Mouse (Mus musculus): ENCODE measurements around the gene Ankrd50. TPM values are rescaled to one million over a fixed set of nuclear protein-coding genes. Genes with fewer than 3 reads are reported as not detected.

Ankrd50 gene
- 16.4 and 17.5 TPM in 2 replicates for polyA plus RNA-seq (2015; fragmentation: Nextera tagmentation; extraction: Ambion mirVana)

- Histone ChIP-seq H3K36me3 (peaks cover 7% of the 10 kb centered on the region; the same call in 1 of the 2 replicates), H3K4me1 (peaks cover 37% of the 10 kb centered on the region), H3K27ac (replicated peaks) (peak within 1 kb of the TSS; percentile 92), H3K4me3 (replicated peaks) (peak within 1 kb of the TSS; percentile 83), H3K4me2 (peak within 1 kb of the TSS; percentile 84), H3K9ac (replicated peaks) (peak within 1 kb of the TSS; percentile 97), H3K9me3 (replicated peaks) (no peaks in the 10 kb centered on the region), H3K27me3 (replicated peaks) (no peaks in the 10 kb centered on the region; the same call in 1 of the 2 replicates)
- 0% methylated on average over 67 of the region's 81 CpGs for WGBS
- peak; percentile 98 for ATAC-seq (ENCODE audit: low FRiP score)
These were observed at the start of gene Ankrd50 for GRCm38 (mm10) chr3:38484191-38485106. TSS of gene Ankrd50 (minus strand) at chr3:38484844.

GRCm38 (mm10) chr3:38534245-38534644 is 49.6 kb upstream of the Ankrd50 start:
- Histone ChIP-seq H3K9ac (replicated peaks) (no peak overlapping the region), H3K27me3 (replicated peaks) (no peaks in the 10 kb centered on the region)
- 88% methylated on average over 6 of the region's 6 CpGs for WGBS

GRCm38 (mm10) chr3:38520426-38520825 is 35.8 kb upstream of the Ankrd50 start:
- Histone ChIP-seq H3K9ac (replicated peaks) (no peak overlapping the region), H3K4me3 (replicated peaks) (no peak overlapping the region), H3K27ac (replicated peaks) (no peak overlapping the region), H3K4me2 (no peak overlapping the region), H3K27me3 (replicated peaks) (no peaks in the 10 kb centered on the region), H3K9me3 (replicated peaks) (no peaks in the 10 kb centered on the region), H3K4me1 (no peaks in the 10 kb centered on the region), H3K36me3 (no peaks in the 10 kb centered on the region)
- WGBS = 84% methylated on average over 2 of the region's 2 CpGs
- ATAC-seq (ENCODE audit: low FRiP score) = no peak

More at GRCm38 (mm10) chr3:38534245-38534644, 49.6 kb upstream of the Ankrd50 start:
- no peak overlapping the region for H3K4me3 ChIP-seq (replicated peaks)
- no peak for ATAC-seq (ENCODE audit: low FRiP score)
- H3K9me3 ChIP-seq (replicated peaks) = no peaks in the 10 kb centered on the region
- H3K4me1 ChIP-seq = no peaks in the 10 kb centered on the region
- no peak overlapping the region for H3K4me2 ChIP-seq
- H3K27ac ChIP-seq (replicated peaks) = no peak overlapping the region
- no peaks in the 10 kb centered on the region for H3K36me3 ChIP-seq

GRCm38 (mm10) chr3:38519971-38520370 is 35.3 kb upstream of the Ankrd50 start:
- no peak overlapping the region for H3K9ac ChIP-seq (replicated peaks)
- WGBS = 74% methylated on average over 3 of the region's 3 CpGs
- H3K36me3 ChIP-seq = no peaks in the 10 kb centered on the region
- H3K4me2 ChIP-seq = no peak overlapping the region
- no peak overlapping the region for H3K27ac ChIP-seq (replicated peaks)
- no peak overlapping the region for H3K4me3 ChIP-seq (replicated peaks)
- H3K27me3 ChIP-seq (replicated peaks) = no peaks in the 10 kb centered on the region
- H3K9me3 ChIP-seq (replicated peaks) = no peaks in the 10 kb centered on the region
- ATAC-seq (ENCODE audit: low FRiP score) = no peak
- H3K4me1 ChIP-seq = no peaks in the 10 kb centered on the region

GRCm38 (mm10) chr3:38503606-38504005 is 19.0 kb upstream of the Ankrd50 start:
- H3K36me3 ChIP-seq = no peaks in the 10 kb centered on the region
- H3K9ac ChIP-seq (replicated peaks) = no peak overlapping the region
- H3K9me3 ChIP-seq (replicated peaks) = no peaks in the 10 kb centered on the region
- WGBS = 54% methylated on average over 4 of the region's 4 CpGs
- H3K4me1 ChIP-seq = 0 out of 2 replicates have a peak, but pooled peaks cover 3% of the 10 kb centered on the region
- ATAC-seq (ENCODE audit: low FRiP score) = no peak
- no peak overlapping the region for H3K27ac ChIP-seq (replicated peaks)
- H3K4me2 ChIP-seq = no peak overlapping the region
- no peak overlapping the region for H3K4me3 ChIP-seq (replicated peaks)
- H3K27me3 ChIP-seq (replicated peaks) = no peaks in the 10 kb centered on the region

- Histone ChIP-seq H3K27ac (replicated peaks) (no peak overlapping the region), H3K9me3 (replicated peaks) (no peaks in the 10 kb centered on the region), H3K36me3 (no peaks in the 10 kb centered on the region), H3K27me3 (replicated peaks) (no peaks in the 10 kb centered on the region), H3K4me3 (replicated peaks) (no peak overlapping the region), H3K9ac (replicated peaks) (no peak overlapping the region), H3K4me2 (no peak overlapping the region), H3K4me1 (0 out of 2 replicates have a peak, but pooled peaks cover 3% of the 10 kb centered on the region)
- no peak for ATAC-seq (ENCODE audit: low FRiP score)
- 44% methylated on average over 5 of the region's 5 CpGs for WGBS
These were observed 17.5 kb upstream of the Ankrd50 start for GRCm38 (mm10) chr3:38502156-38502555.

- Histone ChIP-seq H3K4me3 (replicated peaks) (no peak overlapping the region), H3K27me3 (replicated peaks) (no peaks in the 10 kb centered on the region), H3K36me3 (no peaks in the 10 kb centered on the region), H3K9ac (replicated peaks) (no peak overlapping the region), H3K27ac (replicated peaks) (no peak overlapping the region), H3K4me1 (0 out of 2 replicates have a peak, but pooled peaks cover 3% of the 10 kb centered on the region), H3K4me2 (no peak overlapping the region), H3K9me3 (replicated peaks) (no peaks in the 10 kb centered on the region)
- 88% methylated on average over 2 of the region's 2 CpGs for WGBS
- no peak for ATAC-seq (ENCODE audit: low FRiP score)
These were observed 17.1 kb upstream of the Ankrd50 start for GRCm38 (mm10) chr3:38501739-38502138.

GRCm38 (mm10) chr3:38501316-38501715 is 16.7 kb upstream of the Ankrd50 start:
- WGBS = 63% methylated on average over 5 of the region's 5 CpGs
- ATAC-seq (ENCODE audit: low FRiP score) = no peak

GRCm38 (mm10) chr3:38498561-38498960 is 13.9 kb upstream of the Ankrd50 start:
- Histone ChIP-seq H3K27ac (replicated peaks) (no peak overlapping the region), H3K4me1 (0 out of 2 replicates have a peak, but pooled peaks cover 3% of the 10 kb centered on the region), H3K9ac (replicated peaks) (no peak overlapping the region), H3K4me3 (replicated peaks) (no peak overlapping the region), H3K9me3 (replicated peaks) (no peaks in the 10 kb centered on the region), H3K36me3 (no peaks in the 10 kb centered on the region), H3K27me3 (replicated peaks) (no peaks in the 10 kb centered on the region), H3K4me2 (no peak overlapping the region)
- ATAC-seq (ENCODE audit: low FRiP score) = no peak
- WGBS = 96% methylated on average over 3 of the region's 3 CpGs

More at GRCm38 (mm10) chr3:38501316-38501715, 16.7 kb upstream of the Ankrd50 start:
- no peaks in the 10 kb centered on the region for H3K27me3 ChIP-seq (replicated peaks)
- H3K4me2 ChIP-seq = no peak overlapping the region
- no peak overlapping the region for H3K9ac ChIP-seq (replicated peaks)
- H3K27ac ChIP-seq (replicated peaks) = no peak overlapping the region
- no peaks in the 10 kb centered on the region for H3K9me3 ChIP-seq (replicated peaks)
- no peak overlapping the region for H3K4me3 ChIP-seq (replicated peaks)
- H3K36me3 ChIP-seq = no peaks in the 10 kb centered on the region
- H3K4me1 ChIP-seq = 0 out of 2 replicates have a peak, but pooled peaks cover 3% of the 10 kb centered on the region

- Histone ChIP-seq H3K4me1 (0 out of 2 replicates have a peak, but pooled peaks cover 3% of the 10 kb centered on the region), H3K9ac (replicated peaks) (no peak overlapping the region), H3K27ac (replicated peaks) (no peak overlapping the region), H3K36me3 (no peaks in the 10 kb centered on the region), H3K4me2 (no peak overlapping the region), H3K4me3 (replicated peaks) (no peak overlapping the region), H3K9me3 (replicated peaks) (no peaks in the 10 kb centered on the region), H3K27me3 (replicated peaks) (no peaks in the 10 kb centered on the region)
- no peak for ATAC-seq (ENCODE audit: low FRiP score)
- 80% methylated on average over 3 of the region's 3 CpGs for WGBS
These were observed 12.2 kb upstream of the Ankrd50 start for GRCm38 (mm10) chr3:38496795-38497385.

GRCm38 (mm10) chr3:38491702-38492101 is 7.1 kb upstream of the Ankrd50 start:
- no peak overlapping the region for H3K9ac ChIP-seq (replicated peaks)
- no peaks in the 10 kb centered on the region for H3K4me1 ChIP-seq
- no peak for ATAC-seq (ENCODE audit: low FRiP score)
- no peak overlapping the region for H3K4me3 ChIP-seq (replicated peaks)
- H3K27ac ChIP-seq (replicated peaks) = no peak overlapping the region
- no peaks in the 10 kb centered on the region for H3K36me3 ChIP-seq
- 72% methylated on average over 3 of the region's 3 CpGs for WGBS
- no peak overlapping the region for H3K4me2 ChIP-seq
- no peaks in the 10 kb centered on the region for H3K9me3 ChIP-seq (replicated peaks)
- no peaks in the 10 kb centered on the region; the same call in 1 of the 2 replicates for H3K27me3 ChIP-seq (replicated peaks)

Data from neural tube, embryonic 15.5 days (tissue).